Mouse (Mus musculus) limb, embryonic 11.5 days (tissue): ENCODE measurements around the gene Nrd1. TPM values are rescaled to one million over a fixed set of nuclear protein-coding genes. Genes with fewer than 3 reads are reported as not detected.

ENCODE experiments used
- ATAC-seq: fragments of 200-750 bp; cut with Nextera tagmentation; 2 replicates; pipeline ENCODE4 v1.8.0; 2017; ENCODE audit warnings: low read depth; ENCODE audit not compliant: insufficient number of reproducible peaks, low FRiP score, low TSS enrichment
- DNase-seq: peaks from one replicate; pipeline ENCODE4 v3.0.0-alpha.2; 2015; ENCODE audit warnings: low spot score
- H3K27ac ChIP-seq: fragments of 300-500 bp; sonication (generic); replicated peaks from 2 replicates; pipeline ENCODE4 v1.5.1; 2014; ENCODE audit warnings: low read depth, mild to moderate bottlenecking, low read length
- H3K27me3 ChIP-seq: fragments of 300-500 bp; sonication (generic); 2 replicates; pipeline ENCODE4 v1.6.1; 2014; ENCODE audit warnings: mild to moderate bottlenecking, low read length, mixed read lengths; ENCODE audit not compliant: control insufficient read depth, insufficient read depth
- H3K36me3 ChIP-seq: fragments of 300-500 bp; sonication (generic); 2 replicates; pipeline ENCODE4 v1.6.1; 2014; ENCODE audit warnings: mild to moderate bottlenecking, low read length, moderate library complexity, mixed read lengths; ENCODE audit not compliant: control insufficient read depth, insufficient read depth
- H3K4me1 ChIP-seq: fragments of 300-500 bp; sonication (generic); 2 replicates; pipeline ENCODE4 v1.6.1; 2014; ENCODE audit warnings: low read length, mixed read lengths; ENCODE audit not compliant: control insufficient read depth, insufficient read depth
- H3K4me2 ChIP-seq: fragments of 300-500 bp; sonication (generic); 2 replicates; pipeline ENCODE4 v1.6.1; 2014; ENCODE audit warnings: low read depth, mild to moderate bottlenecking, moderate library complexity; ENCODE audit not compliant: severe bottlenecking
- H3K4me3 ChIP-seq: fragments of 300-500 bp; sonication (generic); 2 replicates; pipeline ENCODE4 v1.5.1; 2014; ENCODE audit warnings: low read depth, low read length
- H3K9ac ChIP-seq: fragments of 300-500 bp; sonication (generic); 2 replicates; pipeline ENCODE4 v1.6.1; 2014; ENCODE audit warnings: mild to moderate bottlenecking, low read length
- H3K9me3 ChIP-seq: fragments of 300-500 bp; sonication (generic); 2 replicates; pipeline ENCODE4 v1.6.1; 2016; ENCODE audit warnings: low read length; ENCODE audit not compliant: control insufficient read depth
- WGBS: fragments of 180-500 bp; shearing (Covaris S2); extraction: QIAGEN DNeasy Blood & Tissue Kit; methylation state at CpG from one replicate; pipeline ENCODE4 v1.1.7; 2014; 5-methylcytosine and 5-hydroxymethylcytosine counted together
- polyA plus RNA-seq: library from polyadenylated mRNA; unstranded; fragments of >200 nt; fragmentation: Nextera tagmentation; extraction: Ambion mirVana; gene quantifications from 2 replicates; pipeline ENCODE4 v1.2.1, GENCODE M21; 2014

Gene Nrd1
- polyA plus RNA-seq, 1 experiment from 2014 or later, result 54.6 TPM

DNA sequence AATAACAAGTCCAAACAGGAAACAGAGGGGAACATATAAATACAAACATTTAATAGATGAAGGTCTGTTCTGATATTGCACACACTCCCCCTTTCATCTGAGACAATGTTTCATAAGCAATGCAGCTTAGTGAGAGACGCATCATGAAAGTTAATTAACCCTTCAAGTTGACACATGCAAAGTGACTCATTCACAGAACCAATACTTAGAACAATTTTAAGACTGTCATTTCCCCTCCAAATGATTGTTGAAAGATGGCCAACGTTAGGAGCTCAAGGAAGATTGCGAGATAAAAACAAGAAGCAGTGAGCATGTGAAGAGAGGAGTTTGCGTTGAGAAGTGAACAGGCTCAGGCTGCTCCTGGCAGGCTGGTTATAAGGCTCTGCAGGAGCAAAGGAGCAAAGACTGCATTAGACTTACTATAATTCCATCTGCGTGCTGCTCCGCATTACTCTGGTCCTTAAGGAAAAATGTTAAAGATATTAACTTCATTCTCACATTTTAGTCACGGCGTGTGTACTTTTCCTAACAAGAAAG lies 90.9 kb downstream of the Nrd1 start:
- 89% methylated on average over 8 of the region's 8 CpGs for WGBS
- Histone ChIP-seq H3K27me3 (no peaks in the 10 kb centered on the region), H3K27ac (no peak overlapping the region), H3K9ac (no peak overlapping the region), H3K4me2 (no peak overlapping the region), H3K4me1 (no peaks in the 10 kb centered on the region), H3K4me3 (no peak overlapping the region), H3K9me3 (no peaks in the 10 kb centered on the region), H3K36me3 (no peaks in the 10 kb centered on the region)
- ATAC-seq (no peak), DNase-seq (no peak)

DNA sequence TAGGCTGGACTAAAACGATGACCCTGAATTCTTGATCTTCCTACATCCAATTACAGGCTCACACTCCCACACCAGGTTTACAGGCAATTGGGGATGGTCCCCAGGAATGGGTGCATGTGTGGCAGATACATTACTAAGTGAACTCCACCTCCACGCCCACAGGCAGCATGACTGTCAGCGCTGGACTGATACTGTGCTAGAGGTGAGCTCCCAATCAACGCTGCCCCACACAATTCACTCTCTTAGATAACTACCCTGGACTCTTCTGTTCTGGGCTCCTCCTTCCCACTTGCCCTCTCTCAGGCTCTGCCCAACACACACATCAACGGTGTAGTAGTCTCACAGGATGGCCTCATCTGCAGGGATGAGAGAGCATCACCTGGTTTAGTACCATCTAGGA lies 91.9 kb downstream of the Nrd1 start:
- H3K9me3 ChIP-seq, result no peaks in the 10 kb centered on the region
- DNase-seq (no peak), ATAC-seq (no peak)
- no peaks in the 10 kb centered on the region for H3K4me1 ChIP-seq
- H3K4me2 ChIP-seq, result no peak overlapping the region
- no peak overlapping the region for H3K27ac ChIP-seq
- H3K36me3 ChIP-seq, result no peaks in the 10 kb centered on the region
- H3K4me3 ChIP-seq, result no peak overlapping the region
- WGBS, result 82% methylated on average over 5 of the region's 5 CpGs
- no peaks in the 10 kb centered on the region for H3K27me3 ChIP-seq
- H3K9ac ChIP-seq, result no peak overlapping the region

DNA sequence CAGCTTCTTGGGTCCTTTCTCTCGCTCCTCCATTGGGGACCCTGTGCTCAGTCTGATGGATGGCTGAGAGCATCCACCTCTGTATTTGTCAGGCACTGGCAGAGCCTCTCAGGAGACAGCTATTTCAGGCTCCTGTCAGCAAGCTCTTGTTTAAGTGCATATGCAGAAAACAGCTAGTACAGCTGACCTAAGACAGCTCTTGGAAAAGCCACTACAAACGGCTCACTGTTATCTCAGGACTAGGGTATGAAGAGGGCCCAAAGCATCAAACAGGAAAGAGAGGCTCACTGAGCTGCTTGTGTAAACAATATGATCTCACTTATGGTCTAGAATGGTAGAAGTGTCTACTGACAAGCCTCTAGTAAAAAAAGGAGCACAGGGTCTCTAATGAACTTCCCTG lies 93.8 kb downstream of the Nrd1 start:
- Histone ChIP-seq H3K4me1 (no peaks in the 10 kb centered on the region), H3K4me2 (no peak overlapping the region), H3K27ac (no peak overlapping the region), H3K9ac (no peak overlapping the region), H3K36me3 (no peaks in the 10 kb centered on the region), H3K9me3 (no peaks in the 10 kb centered on the region), H3K27me3 (no peaks in the 10 kb centered on the region), H3K4me3 (no peak overlapping the region)
- DNase-seq, result no peak
- WGBS, result 67% methylated on average over 2 of the region's 2 CpGs
- no peak for ATAC-seq

DNA sequence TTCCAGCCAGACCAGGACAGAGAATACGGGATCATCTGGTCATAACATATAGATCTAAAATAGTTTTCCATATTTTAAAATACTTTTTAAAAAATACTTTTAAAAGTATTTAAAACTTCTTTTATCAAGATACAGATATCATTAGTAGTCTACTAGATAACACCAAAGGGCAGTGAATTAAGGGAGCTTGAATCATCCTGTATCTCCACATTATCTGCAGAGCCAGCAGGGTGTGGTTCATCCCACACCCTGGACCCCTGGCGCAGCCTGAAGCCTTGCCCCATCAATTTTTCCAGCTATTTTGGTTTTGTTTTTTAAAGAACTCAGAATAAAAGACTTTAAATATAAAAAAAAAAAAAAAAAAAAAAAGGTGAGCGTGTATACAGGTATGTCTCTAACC lies 98.4 kb downstream of the Nrd1 start:
- H3K4me2 ChIP-seq, result no peak overlapping the region
- no peaks in the 10 kb centered on the region for H3K9me3 ChIP-seq
- H3K36me3 ChIP-seq, result peaks cover 5% of the 10 kb centered on the region; the same call in 1 of the 2 replicates
- DNase-seq (no peak), ATAC-seq (no peak)
- H3K4me3 ChIP-seq, result no peak overlapping the region
- H3K27me3 ChIP-seq, result no peaks in the 10 kb centered on the region
- H3K9ac ChIP-seq, result no peak overlapping the region
- WGBS, result 92% methylated on average over 3 of the region's 3 CpGs
- H3K4me1 ChIP-seq, result no peaks in the 10 kb centered on the region
- no peak overlapping the region for H3K27ac ChIP-seq

DNA sequence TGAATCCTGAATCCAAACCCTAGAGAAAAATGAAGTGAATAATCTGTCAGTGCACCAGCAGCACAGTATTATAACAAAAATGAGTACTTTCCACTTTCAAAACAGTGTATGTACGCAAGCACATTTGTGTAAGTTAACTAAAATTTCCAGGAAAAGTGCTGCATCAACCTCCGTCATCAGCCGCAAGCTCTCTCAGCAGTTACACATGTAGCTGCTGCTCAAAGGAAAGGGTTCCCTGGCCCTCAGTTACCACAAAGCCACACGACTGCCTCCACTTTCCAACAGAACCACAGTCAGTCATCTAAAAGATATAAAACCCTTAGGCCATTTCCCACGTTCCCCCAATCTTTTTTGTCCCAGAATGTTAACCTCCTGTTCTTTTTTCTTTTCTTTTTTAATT lies 102.1 kb downstream of the Nrd1 start:
- H3K9me3 ChIP-seq, result no peaks in the 10 kb centered on the region
- 88% methylated on average over 5 of the region's 5 CpGs for WGBS

DNA sequence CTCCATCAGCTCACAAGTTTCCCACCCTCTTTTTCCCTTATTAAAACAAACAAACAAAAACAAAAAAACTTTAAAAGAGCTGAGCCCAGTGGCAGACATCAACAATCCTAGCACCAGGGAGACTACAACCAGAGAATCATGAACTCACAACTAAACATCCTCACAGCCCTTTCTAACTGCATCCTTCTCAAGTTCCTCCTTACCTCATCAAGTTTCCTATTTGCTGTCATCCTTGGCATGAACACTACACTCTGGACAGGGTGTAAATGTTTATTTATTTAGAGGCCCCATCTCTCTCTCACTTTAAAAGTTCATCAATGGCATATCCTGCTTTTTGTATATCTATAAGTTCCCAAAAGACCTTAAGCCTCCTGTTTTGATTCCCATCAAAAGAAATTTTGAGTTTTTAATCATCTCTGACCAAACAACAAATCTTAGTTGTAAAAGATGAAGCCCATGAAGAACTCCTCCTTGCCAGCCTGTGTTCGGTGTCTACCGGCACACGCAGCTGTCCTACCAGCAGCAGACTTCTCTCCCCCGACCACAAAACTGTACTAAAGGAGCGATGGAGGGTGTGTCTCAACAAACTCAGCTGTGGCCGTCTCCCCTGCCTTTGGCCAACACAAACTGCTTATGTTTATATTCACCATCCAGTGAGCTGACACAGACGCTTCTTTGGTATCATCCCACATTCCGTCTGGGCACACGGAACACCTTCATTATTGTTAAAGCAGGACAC lies 102.9 kb downstream of the Nrd1 start:
- 85% methylated on average over 9 of the region's 9 CpGs for WGBS

More for the DNA sequence above, 102.1 kb downstream of the Nrd1 start:
- no peaks in the 10 kb centered on the region for H3K27me3 ChIP-seq
- no peaks in the 10 kb centered on the region for H3K4me1 ChIP-seq
- H3K4me2 ChIP-seq, result no peak overlapping the region
- no peak overlapping the region for H3K4me3 ChIP-seq
- DNase-seq (no peak), ATAC-seq (no peak)
- no peak overlapping the region for H3K27ac ChIP-seq
- peaks cover 5% of the 10 kb centered on the region; the same call in 1 of the 2 replicates for H3K36me3 ChIP-seq
- H3K9ac ChIP-seq, result no peak overlapping the region

DNA sequence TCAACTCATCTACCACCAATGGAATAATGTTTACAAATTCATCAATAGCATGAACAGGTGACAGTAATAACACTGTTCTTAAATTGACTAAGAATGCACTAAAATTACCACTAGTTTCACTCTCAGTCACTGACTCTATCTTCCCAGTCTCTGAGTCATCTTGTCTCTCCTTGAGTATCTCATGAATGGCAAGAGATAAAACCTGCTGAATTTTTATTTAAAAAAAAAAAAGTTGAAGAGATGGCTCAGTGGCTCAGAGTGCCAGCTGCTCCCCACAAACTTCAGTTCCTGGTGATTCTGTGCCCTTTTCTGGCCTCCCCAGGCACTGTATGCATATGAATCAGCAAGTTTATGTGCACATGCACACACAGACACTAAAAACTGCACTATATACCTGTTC lies 104.8 kb downstream of the Nrd1 start:
- no peaks in the 10 kb centered on the region for H3K4me1 ChIP-seq
- H3K9me3 ChIP-seq, result no peaks in the 10 kb centered on the region
- ATAC-seq (no peak), DNase-seq (no peak)
- H3K4me3 ChIP-seq, result no peak overlapping the region
- no peak overlapping the region for H3K27ac ChIP-seq
- no peaks in the 10 kb centered on the region for H3K27me3 ChIP-seq
- peaks cover 4% of the 10 kb centered on the region; the same call in 1 of the 2 replicates for H3K36me3 ChIP-seq
- no peak overlapping the region for H3K9ac ChIP-seq
- H3K4me2 ChIP-seq, result no peak overlapping the region

More for the DNA sequence above, 102.9 kb downstream of the Nrd1 start:
- H3K27me3 ChIP-seq, result no peaks in the 10 kb centered on the region
- H3K4me2 ChIP-seq, result no peak overlapping the region
- H3K36me3 ChIP-seq, result peaks cover 5% of the 10 kb centered on the region; the same call in 1 of the 2 replicates
- no peaks in the 10 kb centered on the region for H3K4me1 ChIP-seq
- ATAC-seq (no peak), DNase-seq (no peak)
- H3K4me3 ChIP-seq, result no peak overlapping the region
- H3K9me3 ChIP-seq, result no peaks in the 10 kb centered on the region
- no peak overlapping the region for H3K9ac ChIP-seq
- H3K27ac ChIP-seq, result no peak overlapping the region

DNA sequence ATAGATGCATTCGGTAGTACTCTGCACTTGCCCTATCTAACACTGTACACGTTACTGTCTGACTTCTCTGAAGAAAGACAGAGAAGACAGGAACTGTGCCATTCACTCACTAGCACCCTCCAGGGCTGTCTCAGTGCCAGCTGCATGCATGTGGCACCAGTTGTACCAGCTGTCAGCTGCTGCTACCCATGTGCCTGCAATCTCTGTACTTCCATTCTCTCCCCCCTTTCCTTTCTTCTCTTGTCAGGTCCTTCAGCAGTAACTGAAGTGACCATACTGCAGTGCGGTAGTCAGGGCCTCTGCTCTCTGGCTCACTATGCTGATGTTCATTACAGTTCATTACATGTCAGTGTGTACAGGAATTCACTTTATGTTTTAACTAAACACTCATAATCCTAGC lies 105.6 kb downstream of the Nrd1 start:
- Histone ChIP-seq H3K27me3 (no peaks in the 10 kb centered on the region), H3K4me3 (no peak overlapping the region), H3K4me2 (no peak overlapping the region), H3K9me3 (no peaks in the 10 kb centered on the region), H3K27ac (no peak overlapping the region), H3K36me3 (no peaks in the 10 kb centered on the region), H3K4me1 (no peaks in the 10 kb centered on the region), H3K9ac (no peak overlapping the region)
- ATAC-seq (no peak), DNase-seq (no peak)
- WGBS, result 86% methylated on average over 3 of the region's 3 CpGs

DNA sequence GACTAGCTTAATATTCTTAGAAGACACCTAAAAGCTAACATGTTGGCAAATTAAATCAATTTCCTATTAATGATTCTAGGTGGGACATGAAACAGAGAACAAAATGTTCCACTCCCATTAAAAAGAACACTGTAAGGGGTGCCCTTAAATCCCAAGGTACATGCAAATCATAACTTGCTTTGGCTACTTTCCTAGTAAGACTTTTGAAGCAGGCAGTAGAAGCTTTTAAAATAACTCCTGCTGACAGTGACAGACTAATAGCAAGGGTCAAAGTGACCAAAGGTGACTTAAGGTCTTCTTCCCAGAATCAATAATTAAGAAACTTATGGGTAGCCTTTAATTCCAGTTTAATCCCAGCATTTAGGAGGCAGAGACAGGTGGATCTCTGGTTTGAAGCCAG lies 106.1 kb downstream of the Nrd1 start:
- Histone ChIP-seq H3K36me3 (no peaks in the 10 kb centered on the region), H3K27ac (no peak overlapping the region), H3K9me3 (no peaks in the 10 kb centered on the region), H3K27me3 (no peaks in the 10 kb centered on the region), H3K9ac (no peak overlapping the region), H3K4me3 (no peak overlapping the region), H3K4me1 (no peaks in the 10 kb centered on the region), H3K4me2 (no peak overlapping the region)
- ATAC-seq (no peak), DNase-seq (no peak)
